Mouse (Mus musculus) midbrain, embryonic 11.5 days (tissue): Measurements from ENCODE around the gene Timm8b. TPM values are rescaled to one million over a fixed set of nuclear protein-coding genes. Genes with fewer than 3 reads are reported as not detected.
A peak's percentile ranks its signal among the peaks of the same experiment; 100 is the strongest.

ENCODE experiments used
- ATAC-seq: fragments of 200-750 bp; cut with Nextera tagmentation; 2 replicates; pipeline ENCODE4 v1.8.0; 2017; ENCODE audit warnings: moderate TSS enrichment, moderate library complexity; ENCODE audit not compliant: low FRiP score
- DNase-seq: peaks from one replicate; pipeline ENCODE4 v3.0.0; 2015; ENCODE audit warnings: low spot score; ENCODE audit errors: missing footprints
- H3K27ac ChIP-seq: fragments of 300-500 bp; sonication (generic); 2 replicates; pipeline ENCODE4 v1.5.1; 2014; ENCODE audit warnings: low read depth, low read length
- H3K27me3 ChIP-seq: fragments of 300-500 bp; sonication (generic); 2 replicates; pipeline ENCODE4 v1.6.1; 2014; ENCODE audit warnings: mild to moderate bottlenecking, low read length, moderate library complexity, mixed read lengths; ENCODE audit not compliant: control insufficient read depth, insufficient read depth
- H3K36me3 ChIP-seq: fragments of 300-500 bp; sonication (generic); 2 replicates; pipeline ENCODE4 v1.6.1; 2014; ENCODE audit warnings: mild to moderate bottlenecking, low read length, moderate library complexity, mixed read lengths; ENCODE audit not compliant: control insufficient read depth, insufficient read depth
- H3K4me1 ChIP-seq: fragments of 300-500 bp; sonication (generic); 2 replicates; pipeline ENCODE4 v1.6.1; 2014; ENCODE audit warnings: low read length; ENCODE audit not compliant: control insufficient read depth, insufficient read depth
- H3K4me2 ChIP-seq: fragments of 300-500 bp; sonication (generic); 2 replicates; pipeline ENCODE4 v1.6.1; 2014; ENCODE audit warnings: mild to moderate bottlenecking, moderate library complexity
- H3K4me3 ChIP-seq: fragments of 300-500 bp; sonication (generic); 2 replicates; pipeline ENCODE4 v1.5.1; 2014; ENCODE audit warnings: low read depth, low read length
- H3K9ac ChIP-seq: fragments of 300-500 bp; sonication (generic); 2 replicates; pipeline ENCODE4 v1.6.1; 2014; ENCODE audit warnings: low read length
- H3K9me3 ChIP-seq: fragments of 300-500 bp; sonication (generic); 2 replicates; pipeline ENCODE4 v1.6.1; 2016; ENCODE audit warnings: low read length; ENCODE audit not compliant: control insufficient read depth
- WGBS: fragments of 180-500 bp; shearing (Covaris S2); extraction: QIAGEN DNeasy Blood & Tissue Kit; methylation state at CpG from one replicate; pipeline ENCODE4 v1.1.7; 2014; 5-methylcytosine and 5-hydroxymethylcytosine counted together
- polyA plus RNA-seq: library from polyadenylated mRNA; unstranded; fragments of >200 nt; fragmentation: Nextera tagmentation; extraction: Ambion mirVana; gene quantifications from 2 replicates; pipeline ENCODE4 v1.2.1, GENCODE M21; 2014

Gene Timm8b
- polyA plus RNA-seq, 1 experiment from 2014 or later, result 369 TPM

GRCm38 (mm10) chr9:50594794-50595417 lies 8.8 kb upstream of the Timm8b start:
- H3K9ac ChIP-seq, result no peak overlapping the region
- no peak for DNase-seq

GRCm38 (mm10) chr9:50596973-50597372 lies 6.7 kb upstream of the Timm8b start:
- peaks cover under 1% of the 10 kb centered on the region for H3K4me1 ChIP-seq
- no peak overlapping the region for H3K4me3 ChIP-seq
- H3K9ac ChIP-seq, result no peak overlapping the region
- H3K36me3 ChIP-seq, result peaks cover 19% of the 10 kb centered on the region
- DNase-seq (no peak), ATAC-seq (no peak)
- H3K27ac ChIP-seq, result no peak overlapping the region
- 93% methylated on average over 8 of the region's 8 CpGs for WGBS
- H3K27me3 ChIP-seq, result no peaks in the 10 kb centered on the region
- no peaks in the 10 kb centered on the region for H3K9me3 ChIP-seq
- no peak overlapping the region for H3K4me2 ChIP-seq

More at GRCm38 (mm10) chr9:50594794-50595417, 8.8 kb upstream of the Timm8b start:
- Histone ChIP-seq H3K4me2 (no peak overlapping the region), H3K4me1 (no peaks in the 10 kb centered on the region), H3K4me3 (no peak overlapping the region), H3K36me3 (peaks cover 19% of the 10 kb centered on the region), H3K27ac (no peak overlapping the region), H3K27me3 (no peaks in the 10 kb centered on the region), H3K9me3 (no peaks in the 10 kb centered on the region)
- no peak for ATAC-seq
- WGBS, result 84% methylated on average over 12 of the region's 12 CpGs

GRCm38 (mm10) chr9:50601536-50601935 lies 2.2 kb upstream of the Timm8b start:
- H3K4me1 ChIP-seq, result peaks cover 18% of the 10 kb centered on the region
- WGBS, result 86% methylated on average over 6 of the region's 6 CpGs
- H3K4me2 ChIP-seq, result no peak overlapping the region
- H3K9me3 ChIP-seq, result no peaks in the 10 kb centered on the region
- peaks cover 16% of the 10 kb centered on the region for H3K36me3 ChIP-seq
- H3K9ac ChIP-seq, result no peak overlapping the region
- no peaks in the 10 kb centered on the region for H3K27me3 ChIP-seq
- ATAC-seq, result no peak
- no peak overlapping the region for H3K27ac ChIP-seq
- DNase-seq, result no peak
- no peak overlapping the region for H3K4me3 ChIP-seq

GRCm38 (mm10) chr9:50602055-50602845 lies 1.5 kb upstream of the Timm8b start:
- DNase-seq, result no peak
- H3K9me3 ChIP-seq, result no peaks in the 10 kb centered on the region
- WGBS, result 90% methylated on average over 7 of the region's 7 CpGs
- H3K36me3 ChIP-seq, result peaks cover 11% of the 10 kb centered on the region
- peak overlapping the region; percentile 96 for H3K4me2 ChIP-seq
- peaks cover 18% of the 10 kb centered on the region for H3K4me1 ChIP-seq
- peak overlapping the region; percentile 84 for H3K4me3 ChIP-seq
- H3K9ac ChIP-seq, result peak overlapping the region; percentile 92
- no peaks in the 10 kb centered on the region for H3K27me3 ChIP-seq
- no peak overlapping the region for H3K27ac ChIP-seq
- no peak for ATAC-seq

- ATAC-seq, result peak; percentile 91
- peak overlapping the region; percentile 92 for H3K9ac ChIP-seq
- H3K27me3 ChIP-seq, result no peaks in the 10 kb centered on the region
- WGBS, result under 1% methylated on average over 24 of the region's 24 CpGs
- peaks cover 3% of the 10 kb centered on the region; the same call in 1 of the 2 replicates for H3K36me3 ChIP-seq
- H3K9me3 ChIP-seq, result no peaks in the 10 kb centered on the region
- no peak for DNase-seq
- H3K4me3 ChIP-seq, result peak overlapping the region; percentile 84
- peak overlapping the region; percentile 85 for H3K27ac ChIP-seq
- H3K4me2 ChIP-seq, result peak overlapping the region; percentile 96
- H3K4me1 ChIP-seq, result peaks cover 18% of the 10 kb centered on the region
Observed at GRCm38 (mm10) chr9:50603998-50604324, 251 bp downstream of the Timm8b start.

GRCm38 (mm10) chr9:50604338-50604737 lies 628 bp downstream of the Timm8b start:
- Histone ChIP-seq H3K27ac (no peak overlapping the region; the same call in 1 of the 2 replicates), H3K4me3 (peak overlapping the region; percentile 84), H3K27me3 (no peaks in the 10 kb centered on the region), H3K9ac (peak overlapping the region; percentile 92), H3K4me2 (peak overlapping the region; percentile 96), H3K36me3 (peaks cover 3% of the 10 kb centered on the region; the same call in 1 of the 2 replicates), H3K9me3 (no peaks in the 10 kb centered on the region), H3K4me1 (peaks cover 18% of the 10 kb centered on the region)
- 6% methylated on average over 6 of the region's 6 CpGs for WGBS
- ATAC-seq, result no peak
- DNase-seq, result peak; percentile 86

GRCm38 (mm10) chr9:50612115-50612514 lies 8.4 kb downstream of the Timm8b start:
- H3K4me1 ChIP-seq, result peaks cover 7% of the 10 kb centered on the region
- no peaks in the 10 kb centered on the region for H3K27me3 ChIP-seq
- H3K27ac ChIP-seq, result no peak overlapping the region
- no peak for DNase-seq
- no peak overlapping the region for H3K4me2 ChIP-seq
- no peak overlapping the region for H3K4me3 ChIP-seq
- H3K9me3 ChIP-seq, result no peaks in the 10 kb centered on the region
- ATAC-seq, result no peak
- no peak overlapping the region for H3K9ac ChIP-seq
- 94% methylated on average over 4 of the region's 4 CpGs for WGBS
- peaks cover 21% of the 10 kb centered on the region for H3K36me3 ChIP-seq

- Histone ChIP-seq H3K4me1 (peaks cover 7% of the 10 kb centered on the region), H3K27me3 (no peaks in the 10 kb centered on the region), H3K4me3 (peak overlapping the region; percentile 96), H3K9ac (peak overlapping the region; percentile 93), H3K4me2 (peak overlapping the region; percentile 61), H3K9me3 (no peaks in the 10 kb centered on the region), H3K36me3 (peaks cover 11% of the 10 kb centered on the region), H3K27ac (no peak overlapping the region)
- ATAC-seq (no peak), DNase-seq (peak; percentile 79)
- 42% methylated on average over 11 of the region's 11 CpGs for WGBS
Observed at GRCm38 (mm10) chr9:50616161-50616560, 12.5 kb downstream of the Timm8b start.
